Mouse (Mus musculus) forebrain, embryonic 11.5 days (tissue): ENCODE results near the gene Ash1l. TPM values are rescaled to one million over a fixed set of nuclear protein-coding genes. Genes with fewer than 3 reads are reported as not detected.
"Not testable (repeated sequence)": the region's sequence is repeated elsewhere in the genome, so short reads cannot be mapped to it uniquely, and the experiment has no call there.

Experiments used
- ATAC-seq: fragments of 200-750 bp; cut with Nextera tagmentation; replicated peaks from 2 replicates; pipeline ENCODE4 v1.8.0; 2017; ENCODE audit warnings: moderate TSS enrichment; ENCODE audit not compliant: low FRiP score
- DNase-seq: peaks from one replicate; pipeline ENCODE4 v3.0.0-alpha.2; 2017; ENCODE audit warnings: low spot score
- H3K27ac ChIP-seq: fragments of 300-500 bp; sonication (generic); 2 replicates; pipeline ENCODE4 v1.5.1; 2014; ENCODE audit warnings: low read depth, low read length
- H3K27me3 ChIP-seq: fragments of 300-500 bp; sonication (generic); 2 replicates; pipeline ENCODE4 v1.6.1; 2014; ENCODE audit warnings: mild to moderate bottlenecking, low read length, mixed read lengths; ENCODE audit not compliant: control insufficient read depth, insufficient read depth
- H3K36me3 ChIP-seq: fragments of 300-500 bp; sonication (generic); 2 replicates; pipeline ENCODE4 v1.6.1; 2014; ENCODE audit warnings: mild to moderate bottlenecking, low read length, moderate library complexity, mixed read lengths; ENCODE audit not compliant: control insufficient read depth, insufficient read depth
- H3K4me1 ChIP-seq: fragments of 300-500 bp; sonication (generic); replicated peaks from 2 replicates; pipeline ENCODE4 v1.6.1; 2014; ENCODE audit warnings: low read length, mixed read lengths; ENCODE audit not compliant: control insufficient read depth, insufficient read depth
- H3K4me2 ChIP-seq: fragments of 300-500 bp; sonication (generic); 2 replicates; pipeline ENCODE4 v1.6.1; 2014; ENCODE audit warnings: low read depth, mild to moderate bottlenecking, low read length, moderate library complexity, mixed read lengths; ENCODE audit not compliant: severe bottlenecking
- H3K4me3 ChIP-seq: fragments of 300-500 bp; sonication (generic); 2 replicates; pipeline ENCODE4 v1.5.1; 2014; ENCODE audit warnings: low read depth, low read length
- H3K9ac ChIP-seq: fragments of 300-500 bp; sonication (generic); 2 replicates; pipeline ENCODE4 v1.6.1; 2014; ENCODE audit warnings: low read length
- H3K9me3 ChIP-seq: fragments of 300-500 bp; sonication (generic); 2 replicates; pipeline ENCODE4 v1.6.1; 2016; ENCODE audit warnings: low read length, mixed read lengths; ENCODE audit not compliant: control insufficient read depth
- WGBS: fragments of 180-500 bp; shearing (Covaris S2); extraction: QIAGEN DNeasy Blood & Tissue Kit; methylation state at CpG from one replicate; pipeline ENCODE4 v1.1.7; 2014; 5-methylcytosine and 5-hydroxymethylcytosine counted together
- polyA plus RNA-seq: library from polyadenylated mRNA; unstranded; fragments of >200 nt; fragmentation: Nextera tagmentation; extraction: Ambion mirVana; gene quantifications from 2 replicates; pipeline ENCODE4 v1.2.1, GENCODE M21; 2014

Gene Ash1l
- polyA plus RNA-seq, 1 experiment from 2014 or later = 20.7 TPM

DNA sequence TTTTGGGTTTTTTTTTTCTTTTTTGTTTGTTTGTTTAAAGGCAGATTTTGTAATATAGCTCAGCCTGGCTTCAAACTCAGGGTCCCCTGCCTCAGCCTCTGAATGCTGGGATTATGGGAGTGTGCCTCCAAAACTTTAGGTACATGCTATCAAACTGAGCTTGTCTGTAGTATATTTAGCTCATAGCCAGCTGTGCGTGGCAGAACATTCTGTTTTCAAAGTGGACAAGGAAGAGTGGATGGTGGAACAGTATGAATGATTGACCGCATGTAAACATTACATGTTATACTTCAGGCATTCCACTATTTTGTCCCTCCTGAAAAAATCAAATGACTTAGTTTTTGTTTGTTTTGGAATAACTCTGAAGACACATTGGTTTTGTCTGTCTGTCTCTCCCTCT, 42.4 kb downstream of the Ash1l start:
- no peak overlapping the region for H3K4me3 ChIP-seq
- ATAC-seq (no peak), DNase-seq (no peak)
- no peaks in the 10 kb centered on the region for H3K4me1 ChIP-seq
- 94% methylated on average over 2 of the region's 2 CpGs for WGBS
- no peak overlapping the region for H3K4me2 ChIP-seq
- H3K36me3 ChIP-seq = no peaks in the 10 kb centered on the region
- no peak overlapping the region for H3K9ac ChIP-seq
- no peak overlapping the region for H3K27ac ChIP-seq
- no peaks in the 10 kb centered on the region for H3K27me3 ChIP-seq
- no peaks in the 10 kb centered on the region for H3K9me3 ChIP-seq

- Histone ChIP-seq H3K9me3 (no peaks in the 10 kb centered on the region), H3K27me3 (no peaks in the 10 kb centered on the region), H3K9ac (no peak overlapping the region), H3K4me1 (no peaks in the 10 kb centered on the region), H3K4me2 (no peak overlapping the region), H3K27ac (no peak overlapping the region), H3K4me3 (no peak overlapping the region), H3K36me3 (no peaks in the 10 kb centered on the region; the same call in none of the 2 replicates)
- DNase-seq (no peak), ATAC-seq (no peak)
- WGBS = 95% methylated on average over 7 of the region's 7 CpGs
These were observed 51.1 kb downstream of the Ash1l start for GRCm38 (mm10) chr3:89001536-89001935.

GRCm38 (mm10) chr3:89030896-89031295, 80.5 kb downstream of the Ash1l start:
- H3K27ac ChIP-seq, H3K4me1 ChIP-seq, H3K9ac ChIP-seq, ATAC-seq, H3K27me3 ChIP-seq, H3K4me3 ChIP-seq, DNase-seq, H3K9me3 ChIP-seq, H3K4me2 ChIP-seq: not testable (repeated sequence)
- peaks cover 16% of the 10 kb centered on the region; the same call in 1 of the 2 replicates for H3K36me3 ChIP-seq
- WGBS = 90% methylated on average over 5 of the region's 5 CpGs

DNA sequence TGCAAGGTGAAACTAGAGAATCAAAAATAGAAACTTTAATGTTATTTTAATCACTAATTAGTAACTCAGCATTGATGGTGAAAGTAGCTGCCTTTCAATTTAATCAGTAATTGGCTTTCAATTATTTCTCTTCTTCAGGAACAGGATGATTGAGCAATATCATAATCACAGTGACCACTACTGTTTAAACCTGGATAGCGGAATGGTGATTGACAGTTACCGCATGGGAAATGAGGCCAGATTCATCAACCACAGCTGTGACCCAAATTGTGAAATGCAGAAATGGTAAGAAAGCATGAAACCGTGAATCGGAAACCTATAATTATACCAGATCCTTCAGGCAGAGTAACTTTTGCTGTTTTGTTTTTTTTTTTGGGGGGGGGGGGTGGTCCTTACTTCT, 92.9 kb downstream of the Ash1l start:
- H3K36me3 ChIP-seq = peaks cover 6% of the 10 kb centered on the region; the same call in 1 of the 2 replicates
- no peaks in the 10 kb centered on the region for H3K4me1 ChIP-seq
- H3K9me3 ChIP-seq = no peaks in the 10 kb centered on the region
- no peak overlapping the region for H3K4me3 ChIP-seq
- WGBS = 94% methylated on average over 4 of the region's 4 CpGs
- DNase-seq (no peak), ATAC-seq (no peak)
- no peak overlapping the region for H3K27ac ChIP-seq
- H3K4me2 ChIP-seq = no peak overlapping the region
- no peaks in the 10 kb centered on the region for H3K27me3 ChIP-seq
- no peak overlapping the region for H3K9ac ChIP-seq

DNA sequence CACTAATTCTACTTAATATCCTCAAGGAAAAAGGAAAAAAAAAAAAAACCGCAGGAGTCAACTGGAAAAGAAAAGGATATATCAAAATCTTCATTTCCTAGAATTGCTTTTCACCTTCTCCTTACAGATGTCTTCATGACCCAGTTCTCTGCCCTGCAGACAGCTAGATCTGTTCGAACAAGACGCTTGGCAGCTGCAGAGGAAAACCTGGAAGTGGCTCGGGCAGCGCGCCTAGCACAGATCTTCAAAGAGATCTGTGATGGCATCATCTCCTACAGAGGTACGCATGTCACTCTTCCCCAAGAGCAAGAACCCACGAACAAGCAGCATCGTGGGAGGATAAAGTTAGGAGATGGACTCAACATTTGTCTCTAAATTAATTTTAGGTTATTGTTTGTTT, 107.9 kb downstream of the Ash1l start:
- 94% methylated on average over 9 of the region's 9 CpGs for WGBS
- no peaks in the 10 kb centered on the region; the same call in 1 of the 2 replicates for H3K36me3 ChIP-seq
- DNase-seq = no peak

DNA sequence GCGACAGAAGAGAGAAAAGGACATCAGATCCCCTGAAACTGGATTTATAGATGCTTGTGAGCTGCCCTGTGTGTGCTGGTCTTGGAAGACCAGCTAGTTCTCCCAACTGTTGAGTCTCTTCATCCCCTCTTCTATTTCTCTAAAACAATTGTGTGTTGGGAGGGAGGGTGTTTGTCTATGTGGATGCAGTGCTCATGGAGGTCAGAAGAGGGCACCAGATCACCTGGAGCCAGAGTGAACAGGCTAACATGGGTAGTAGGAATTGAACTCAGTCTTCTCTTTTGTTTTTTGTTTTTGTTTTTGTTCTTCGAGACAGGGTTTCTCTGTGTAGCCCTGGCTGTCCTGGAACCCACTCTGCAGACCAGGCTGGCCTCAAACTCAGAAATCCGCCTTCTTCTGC, 108.4 kb downstream of the Ash1l start:
- Histone ChIP-seq H3K9ac (no peak overlapping the region), H3K4me2 (no peak overlapping the region), H3K36me3 (peaks cover 3% of the 10 kb centered on the region; the same call in 1 of the 2 replicates), H3K4me3 (no peak overlapping the region), H3K9me3 (no peaks in the 10 kb centered on the region), H3K27ac (no peak overlapping the region), H3K4me1 (no peaks in the 10 kb centered on the region), H3K27me3 (no peaks in the 10 kb centered on the region)
- DNase-seq = no peak
- ATAC-seq = no peak
- 88% methylated on average over 3 of the region's 3 CpGs for WGBS

More for the DNA sequence above, 107.9 kb downstream of the Ash1l start:
- Histone ChIP-seq H3K4me3 (no peak overlapping the region), H3K27ac (no peak overlapping the region), H3K4me1 (no peaks in the 10 kb centered on the region), H3K27me3 (no peaks in the 10 kb centered on the region), H3K9me3 (no peaks in the 10 kb centered on the region), H3K9ac (no peak overlapping the region), H3K4me2 (no peak overlapping the region)
- no peak for ATAC-seq

- Histone ChIP-seq H3K4me1 (no peaks in the 10 kb centered on the region), H3K27ac (no peak overlapping the region), H3K4me3 (no peak overlapping the region), H3K27me3 (no peaks in the 10 kb centered on the region), H3K9ac (no peak overlapping the region), H3K36me3 (peaks cover 7% of the 10 kb centered on the region; the same call in 1 of the 2 replicates), H3K4me2 (no peak overlapping the region), H3K9me3 (no peaks in the 10 kb centered on the region)
- DNase-seq (no peak), ATAC-seq (no peak)
- 66% methylated on average over 3 of the region's 3 CpGs for WGBS
These were observed 111.3 kb downstream of the Ash1l start for GRCm38 (mm10) chr3:89061696-89062095.

GRCm38 (mm10) chr3:89067265-89067664, 116.8 kb downstream of the Ash1l start:
- no peak overlapping the region for H3K4me2 ChIP-seq
- no peaks in the 10 kb centered on the region for H3K27me3 ChIP-seq
- no peak overlapping the region for H3K27ac ChIP-seq
- ATAC-seq = no peak
- no peaks in the 10 kb centered on the region for H3K9me3 ChIP-seq
- no peaks in the 10 kb centered on the region for H3K4me1 ChIP-seq
- peaks cover 19% of the 10 kb centered on the region for H3K36me3 ChIP-seq
- no peak overlapping the region for H3K9ac ChIP-seq
- H3K4me3 ChIP-seq = no peak overlapping the region
- DNase-seq = no peak

DNA sequence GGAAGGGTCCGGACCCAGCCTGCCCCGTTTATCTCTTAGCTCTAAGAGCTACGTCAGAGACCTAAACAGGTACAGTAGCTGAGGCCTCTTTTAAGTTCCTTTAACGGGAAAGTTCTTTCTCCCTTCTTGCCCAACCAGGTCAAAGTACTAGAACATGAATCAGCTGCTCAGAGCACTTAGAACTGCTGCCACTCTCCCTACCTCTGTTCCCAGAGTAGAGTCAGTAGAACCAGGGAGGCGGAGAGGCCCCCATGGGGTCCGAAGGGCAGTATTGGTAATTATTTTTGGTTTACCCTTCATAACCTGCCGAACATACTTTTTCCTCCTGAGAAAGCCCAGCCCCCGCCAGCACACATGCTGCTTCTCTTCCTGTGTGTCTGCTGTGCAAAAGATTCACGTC, 127.0 kb downstream of the Ash1l start:
- Histone ChIP-seq H3K4me3 (no peak overlapping the region), H3K27me3 (no peaks in the 10 kb centered on the region), H3K27ac (no peak overlapping the region), H3K36me3 (peaks cover 17% of the 10 kb centered on the region), H3K4me1 (no peaks in the 10 kb centered on the region), H3K4me2 (no peak overlapping the region), H3K9ac (no peak overlapping the region), H3K9me3 (no peaks in the 10 kb centered on the region)
- ATAC-seq (no peak), DNase-seq (no peak)
- 94% methylated on average over 9 of the region's 9 CpGs for WGBS
